Mouse (Mus musculus) embryo, embryonic 9.5 days (tissue): ENCODE data around the gene Clgn.
A peak's percentile ranks its signal among the peaks of the same experiment; 100 is the strongest.

Experiments
- DNase-seq: peaks from one replicate; pipeline ENCODE4 v3.0.0-alpha.2; 2017; ENCODE audit errors: extremely low spot score

Gene Clgn

GRCm38 (mm10) chr8:83389316-83390005 lies at the start of gene Clgn:
Clgn (plus strand) TSS chr8:83389867.
- peak; percentile 76 for DNase-seq

GRCm38 (mm10) chr8:83342076-83342475 lies 47.6 kb upstream of the Clgn start:
- DNase-seq, result no peak

- no peak for DNase-seq
These were observed 47.0 kb upstream of the Clgn start for GRCm38 (mm10) chr8:83342693-83343092.

- no peak for DNase-seq
These were observed 41.4 kb upstream of the Clgn start, which contains the start of gene Mgat4d for GRCm38 (mm10) chr8:83348263-83348662. Mgat4d (plus strand) TSS chr8:83348471.

- no peak for DNase-seq
These were observed 38.4 kb upstream of the Clgn start for GRCm38 (mm10) chr8:83351315-83351714.

GRCm38 (mm10) chr8:83363156-83363769 lies 26.4 kb upstream of the Clgn start:
- no peak for DNase-seq

- no peak for DNase-seq
These were observed 12.4 kb upstream of the Clgn start for GRCm38 (mm10) chr8:83377231-83377630.

GRCm38 (mm10) chr8:83380141-83380540 lies 9.5 kb upstream of the Clgn start:
- DNase-seq, result no peak

- DNase-seq, result no peak
These were observed 8.7 kb upstream of the Clgn start for GRCm38 (mm10) chr8:83381016-83381415.

GRCm38 (mm10) chr8:83382850-83383249 lies 6.8 kb upstream of the Clgn start:
- DNase-seq, result no peak

GRCm38 (mm10) chr8:83390006-83390701 lies 487 bp downstream of the Clgn start:
- no peak for DNase-seq

GRCm38 (mm10) chr8:83392521-83392920 lies 2.9 kb downstream of the Clgn start:
- DNase-seq, result no peak

GRCm38 (mm10) chr8:83394325-83394724 lies 4.7 kb downstream of the Clgn start:
- DNase-seq, result no peak

- DNase-seq, result no peak
These were observed 7.0 kb downstream of the Clgn start for GRCm38 (mm10) chr8:83396680-83397079.

- DNase-seq, result no peak
These were observed 8.1 kb downstream of the Clgn start for GRCm38 (mm10) chr8:83397726-83398125.

- no peak for DNase-seq
These were observed 15.9 kb downstream of the Clgn start for GRCm38 (mm10) chr8:83405548-83405947.

GRCm38 (mm10) chr8:83406836-83407235 lies 17.2 kb downstream of the Clgn start:
- peak; percentile 35 for DNase-seq

GRCm38 (mm10) chr8:83408496-83408895 lies 18.8 kb downstream of the Clgn start:
- DNase-seq, result no peak

GRCm38 (mm10) chr8:83416878-83417277 lies 27.2 kb downstream of the Clgn start:
- no peak for DNase-seq

- no peak for DNase-seq
These were observed 28.3 kb downstream of the Clgn start for GRCm38 (mm10) chr8:83417970-83418369.

GRCm38 (mm10) chr8:83418805-83419516 lies 29.3 kb downstream of the Clgn start:
- no peak for DNase-seq

- DNase-seq, result no peak
These were observed 31.7 kb downstream of the Clgn start for GRCm38 (mm10) chr8:83421354-83421753.
